Mouse (Mus musculus): Measurements from ENCODE around the gene Clmn.

Gene Clmn

GRCm38 (mm10) chr12:104864439-104865165 is at the start of gene Clmn:
Clmn (minus strand) TSS chr12:104865076.
- DNase-seq, result peak; percentile 38

GRCm38 (mm10) chr12:104912990-104913389 is 48.1 kb upstream of the Clmn start:
- no peak for DNase-seq

- no peak for DNase-seq
Observed at GRCm38 (mm10) chr12:104912281-104912933, 47.5 kb upstream of the Clmn start.

GRCm38 (mm10) chr12:104909750-104910149 is 44.9 kb upstream of the Clmn start:
- no peak for DNase-seq

GRCm38 (mm10) chr12:104908986-104909385 is 44.1 kb upstream of the Clmn start:
- no peak for DNase-seq

- DNase-seq, result no peak
Observed at GRCm38 (mm10) chr12:104908024-104908781, 43.3 kb upstream of the Clmn start.

- peak; percentile 28 for DNase-seq
Observed at GRCm38 (mm10) chr12:104907133-104907532, 42.3 kb upstream of the Clmn start.

- peak; percentile 18 for DNase-seq
Observed at GRCm38 (mm10) chr12:104904138-104904537, 39.3 kb upstream of the Clmn start.

- DNase-seq, result no peak
Observed at GRCm38 (mm10) chr12:104902392-104903053, 37.6 kb upstream of the Clmn start.

GRCm38 (mm10) chr12:104901320-104901719 is 36.4 kb upstream of the Clmn start:
- DNase-seq, result no peak

- no peak for DNase-seq
Observed at GRCm38 (mm10) chr12:104899835-104900234, 35.0 kb upstream of the Clmn start.

GRCm38 (mm10) chr12:104899161-104899560 is 34.3 kb upstream of the Clmn start:
- peak; percentile 13 for DNase-seq

- peak; percentile 44 for DNase-seq
Observed at GRCm38 (mm10) chr12:104898718-104899117, 33.8 kb upstream of the Clmn start.

- DNase-seq, result no peak
Observed at GRCm38 (mm10) chr12:104897051-104897618, 32.3 kb upstream of the Clmn start.

- peak; percentile 11 for DNase-seq
Observed at GRCm38 (mm10) chr12:104896640-104897039, 31.8 kb upstream of the Clmn start.

GRCm38 (mm10) chr12:104892245-104892644 is 27.4 kb upstream of the Clmn start:
- no peak for DNase-seq

GRCm38 (mm10) chr12:104890066-104890465 is 25.2 kb upstream of the Clmn start:
- no peak for DNase-seq

- no peak for DNase-seq
Observed at GRCm38 (mm10) chr12:104886104-104886503, 21.2 kb upstream of the Clmn start.

GRCm38 (mm10) chr12:104882533-104882932 is 17.7 kb upstream of the Clmn start:
- no peak for DNase-seq

- DNase-seq, result no peak
Observed at GRCm38 (mm10) chr12:104882061-104882460, 17.2 kb upstream of the Clmn start.

- no peak for DNase-seq
Observed at GRCm38 (mm10) chr12:104881518-104882060, 16.7 kb upstream of the Clmn start.

- DNase-seq, result no peak
Observed at GRCm38 (mm10) chr12:104880367-104880766, 15.5 kb upstream of the Clmn start.

All from lung, postnatal 10 days (tissue).